Mouse (Mus musculus): ENCODE measurements around the gene Senp5. TPM values are rescaled to one million over a fixed set of nuclear protein-coding genes. Genes with fewer than 3 reads are reported as not detected.

Gene Senp5
- polyA plus RNA-seq (2015; fragmentation: Nextera tagmentation; extraction: Ambion mirVana), result 12.4 and 13.0 TPM in 2 replicates

- ATAC-seq (ENCODE audit: insufficient number of reproducible peaks, low FRiP score, low TSS enrichment, low read depth), result peak; percentile 91
- Histone ChIP-seq H3K36me3 (peaks cover 6% of the 10 kb centered on the region; the same call in 1 of the 2 replicates), H3K27ac (replicated peaks) (peak within 1 kb of the TSS; percentile 52), H3K9me3 (replicated peaks) (no peaks in the 10 kb centered on the region), H3K4me3 (replicated peaks) (peak within 1 kb of the TSS; percentile 63), H3K9ac (peak within 1 kb of the TSS; percentile 70), H3K4me1 (peaks cover 13% of the 10 kb centered on the region), H3K27me3 (no peaks in the 10 kb centered on the region), H3K4me2 (replicated peaks) (peak within 1 kb of the TSS; percentile 74)
- under 1% methylated on average over 66 of the region's 66 CpGs for WGBS
These were observed at the start of gene Senp5 for GRCm38 (mm10) chr16:32002509-32003477. Senp5 (minus strand) TSS chr16:32003287.

- ATAC-seq (ENCODE audit: insufficient number of reproducible peaks, low FRiP score, low TSS enrichment, low read depth), result no peak
- Histone ChIP-seq H3K27me3 (no peaks in the 10 kb centered on the region), H3K36me3 (peaks cover 65% of the 10 kb centered on the region), H3K27ac (replicated peaks) (no peak overlapping the region), H3K9me3 (replicated peaks) (no peaks in the 10 kb centered on the region), H3K4me3 (replicated peaks) (no peak overlapping the region), H3K4me2 (replicated peaks) (no peak overlapping the region), H3K9ac (no peak overlapping the region), H3K4me1 (no peaks in the 10 kb centered on the region)
- WGBS, result 92% methylated on average over 4 of the region's 4 CpGs
These were observed 39.3 kb upstream of the Senp5 start for GRCm38 (mm10) chr16:32042367-32042766.

- WGBS, result 75% methylated on average over 9 of the region's 9 CpGs
- H3K4me3 ChIP-seq (replicated peaks), result no peak overlapping the region
- H3K27ac ChIP-seq (replicated peaks), result no peak overlapping the region
- H3K4me2 ChIP-seq (replicated peaks), result no peak overlapping the region
- no peaks in the 10 kb centered on the region for H3K4me1 ChIP-seq
- no peaks in the 10 kb centered on the region for H3K9me3 ChIP-seq (replicated peaks)
- no peaks in the 10 kb centered on the region for H3K27me3 ChIP-seq
- no peak overlapping the region for H3K9ac ChIP-seq
- peaks cover 83% of the 10 kb centered on the region for H3K36me3 ChIP-seq
- ATAC-seq (ENCODE audit: insufficient number of reproducible peaks, low FRiP score, low TSS enrichment, low read depth), result no peak
These were observed 16.6 kb upstream of the Senp5 start for GRCm38 (mm10) chr16:32019678-32020077.

GRCm38 (mm10) chr16:32010330-32010729, 7.2 kb upstream of the Senp5 start:
- no peak overlapping the region for H3K4me2 ChIP-seq (replicated peaks)
- WGBS, result 79% methylated on average over 4 of the region's 4 CpGs
- H3K9ac ChIP-seq, result no peak overlapping the region
- ATAC-seq (ENCODE audit: insufficient number of reproducible peaks, low FRiP score, low TSS enrichment, low read depth), result no peak
- no peak overlapping the region for H3K4me3 ChIP-seq (replicated peaks)
- no peaks in the 10 kb centered on the region for H3K27me3 ChIP-seq
- no peaks in the 10 kb centered on the region for H3K4me1 ChIP-seq
- peaks cover 3% of the 10 kb centered on the region; the same call in 1 of the 2 replicates for H3K36me3 ChIP-seq
- H3K27ac ChIP-seq (replicated peaks), result no peak overlapping the region
- no peaks in the 10 kb centered on the region for H3K9me3 ChIP-seq (replicated peaks)

- H3K27ac ChIP-seq (replicated peaks), result no peak overlapping the region
- no peaks in the 10 kb centered on the region for H3K4me1 ChIP-seq
- WGBS, result 37% methylated on average over 5 of the region's 5 CpGs
These were observed 6.8 kb upstream of the Senp5 start for GRCm38 (mm10) chr16:32009913-32010312.

GRCm38 (mm10) chr16:32008529-32009293, 5.6 kb upstream of the Senp5 start:
- WGBS, result 65% methylated on average over 10 of the region's 10 CpGs
- no peaks in the 10 kb centered on the region for H3K9me3 ChIP-seq (replicated peaks)
- no peak overlapping the region for H3K4me3 ChIP-seq (replicated peaks)
- H3K27ac ChIP-seq (replicated peaks), result no peak overlapping the region
- H3K9ac ChIP-seq, result no peak overlapping the region
- H3K4me2 ChIP-seq (replicated peaks), result no peak overlapping the region
- H3K36me3 ChIP-seq, result no peaks in the 10 kb centered on the region
- no peaks in the 10 kb centered on the region for H3K27me3 ChIP-seq
- ATAC-seq (ENCODE audit: insufficient number of reproducible peaks, low FRiP score, low TSS enrichment, low read depth), result no peak
- peaks cover under 1% of the 10 kb centered on the region for H3K4me1 ChIP-seq

More at GRCm38 (mm10) chr16:32009913-32010312, 6.8 kb upstream of the Senp5 start:
- no peaks in the 10 kb centered on the region for H3K36me3 ChIP-seq
- H3K9me3 ChIP-seq (replicated peaks), result no peaks in the 10 kb centered on the region
- H3K4me3 ChIP-seq (replicated peaks), result no peak overlapping the region
- H3K9ac ChIP-seq, result no peak overlapping the region
- H3K27me3 ChIP-seq, result no peaks in the 10 kb centered on the region
- ATAC-seq (ENCODE audit: insufficient number of reproducible peaks, low FRiP score, low TSS enrichment, low read depth), result no peak
- no peak overlapping the region for H3K4me2 ChIP-seq (replicated peaks)

- no peak overlapping the region for H3K27ac ChIP-seq (replicated peaks)
- H3K4me1 ChIP-seq, result peaks cover 13% of the 10 kb centered on the region
- H3K9ac ChIP-seq, result no peak overlapping the region
- no peaks in the 10 kb centered on the region for H3K27me3 ChIP-seq
- ATAC-seq (ENCODE audit: insufficient number of reproducible peaks, low FRiP score, low TSS enrichment, low read depth), result no peak
- H3K36me3 ChIP-seq, result no peaks in the 10 kb centered on the region
- H3K4me3 ChIP-seq (replicated peaks), result no peak overlapping the region
- no peaks in the 10 kb centered on the region for H3K9me3 ChIP-seq (replicated peaks)
- 92% methylated on average over 3 of the region's 3 CpGs for WGBS
- H3K4me2 ChIP-seq (replicated peaks), result no peak overlapping the region
These were observed 1.6 kb upstream of the Senp5 start for GRCm38 (mm10) chr16:32004731-32005130.

- no peak for ATAC-seq (ENCODE audit: insufficient number of reproducible peaks, low FRiP score, low TSS enrichment, low read depth)
- H3K27ac ChIP-seq (replicated peaks), result no peak overlapping the region
- 85% methylated on average over 5 of the region's 5 CpGs for WGBS
These were observed 6.7 kb downstream of the Senp5 start for GRCm38 (mm10) chr16:31996371-31996770.

GRCm38 (mm10) chr16:31993946-31994345, 9.1 kb downstream of the Senp5 start:
- Histone ChIP-seq H3K9me3 (replicated peaks) (no peaks in the 10 kb centered on the region), H3K4me1 (no peaks in the 10 kb centered on the region), H3K4me2 (replicated peaks) (no peak overlapping the region), H3K4me3 (replicated peaks) (no peak overlapping the region), H3K27me3 (no peaks in the 10 kb centered on the region), H3K36me3 (peaks cover 33% of the 10 kb centered on the region), H3K27ac (replicated peaks) (no peak overlapping the region), H3K9ac (no peak overlapping the region)
- no peak for ATAC-seq (ENCODE audit: insufficient number of reproducible peaks, low FRiP score, low TSS enrichment, low read depth)

More at GRCm38 (mm10) chr16:31996371-31996770, 6.7 kb downstream of the Senp5 start:
- Histone ChIP-seq H3K4me1 (peaks cover under 1% of the 10 kb centered on the region; the same call in 1 of the 2 replicates), H3K4me3 (replicated peaks) (no peak overlapping the region), H3K9ac (no peak overlapping the region), H3K27me3 (no peaks in the 10 kb centered on the region), H3K36me3 (peaks cover 22% of the 10 kb centered on the region), H3K4me2 (replicated peaks) (no peak overlapping the region), H3K9me3 (replicated peaks) (no peaks in the 10 kb centered on the region)

- H3K4me2 ChIP-seq (replicated peaks), result no peak overlapping the region
- 95% methylated on average over 4 of the region's 4 CpGs for WGBS
- peaks cover 35% of the 10 kb centered on the region for H3K36me3 ChIP-seq
- H3K27ac ChIP-seq (replicated peaks), result no peak overlapping the region
- no peak for ATAC-seq (ENCODE audit: insufficient number of reproducible peaks, low FRiP score, low TSS enrichment, low read depth)
- H3K4me1 ChIP-seq, result no peaks in the 10 kb centered on the region
- H3K27me3 ChIP-seq, result no peaks in the 10 kb centered on the region
- no peak overlapping the region for H3K4me3 ChIP-seq (replicated peaks)
- H3K9me3 ChIP-seq (replicated peaks), result no peaks in the 10 kb centered on the region
- no peak overlapping the region for H3K9ac ChIP-seq
These were observed 9.9 kb downstream of the Senp5 start for GRCm38 (mm10) chr16:31993195-31993594.

- H3K27me3 ChIP-seq, result no peaks in the 10 kb centered on the region
- ATAC-seq (ENCODE audit: insufficient number of reproducible peaks, low FRiP score, low TSS enrichment, low read depth), result no peak
- H3K4me1 ChIP-seq, result no peaks in the 10 kb centered on the region
- no peak overlapping the region for H3K27ac ChIP-seq (replicated peaks)
- no peak overlapping the region for H3K9ac ChIP-seq
- no peak overlapping the region for H3K4me2 ChIP-seq (replicated peaks)
- WGBS, result 45% methylated on average over 1 of the region's 1 CpGs
- H3K36me3 ChIP-seq, result peaks cover 40% of the 10 kb centered on the region
- H3K4me3 ChIP-seq (replicated peaks), result no peak overlapping the region
- no peaks in the 10 kb centered on the region for H3K9me3 ChIP-seq (replicated peaks)
These were observed 11.0 kb downstream of the Senp5 start for GRCm38 (mm10) chr16:31992039-31992438.
